41 mouse cellular contexts compared by ENCODE assay signal in the genomic region with DNA sequence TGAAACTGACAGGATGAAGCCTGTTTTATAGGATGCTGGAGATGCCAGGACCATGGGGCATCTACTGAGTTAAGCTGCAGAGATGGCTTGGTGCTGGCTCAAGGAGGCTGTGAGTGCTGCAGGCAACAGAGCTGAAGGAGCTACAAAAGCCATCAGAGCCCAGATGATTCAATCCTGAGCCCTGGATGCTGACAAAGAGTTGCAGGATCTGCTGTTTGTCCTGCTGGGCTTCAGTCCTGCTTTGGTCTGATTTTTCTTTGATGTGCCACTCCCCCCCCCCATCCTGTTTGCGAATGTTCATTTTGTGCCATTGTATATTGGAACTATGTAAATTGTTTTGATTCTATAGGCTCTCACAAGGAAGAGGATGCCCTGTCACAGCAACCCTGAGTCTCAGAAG. TPM values are rescaled to one million over a fixed set of nuclear protein-coding genes. Genes with fewer than 3 reads are reported as not detected.
"Had no signal": no experiment of that assay in that cellular context is flagged by ENCODE, and none has a peak within 500 bp of the region (broad histone marks: within the 10 kb centered on the region; RNA-seq: fewer than 3 reads in every experiment).

No protein-coding gene starts in this region.

- H3K4me1 ChIP-seq: limb, embryonic 13.5 days; limb, embryonic 15.5 days; liver, embryonic 12.5 days; liver, embryonic 13.5 days; liver, embryonic 15.5 days; lung, embryonic 15.5 days; megakaryocyte, embryonic 14.5 days; midbrain, embryonic 12.5 days; midbrain, embryonic 15.5 days; neural tube, embryonic 12.5 days had no signal

- H3K27ac ChIP-seq: left cerebral cortex, adult 2 months; limb, embryonic 10.5 days; limb, embryonic 12.5 days; limb, embryonic 13.5 days; limb, embryonic 15.5 days; liver, embryonic 12.5 days; liver, embryonic 13.5 days; liver, embryonic 14.5 days; liver, embryonic 15.5 days; lung, embryonic 15.5 days; macrophage; midbrain, embryonic 10.5 days; midbrain, embryonic 12.5 days; midbrain, embryonic 15.5 days; neural tube, embryonic 12.5 days had no signal

- H3K4me3 ChIP-seq: left cerebral cortex, adult 2 months; limb, embryonic 10.5 days; limb, embryonic 12.5 days; limb, embryonic 13.5 days; limb, embryonic 15.5 days; liver, embryonic 12.5 days; liver, embryonic 13.5 days; liver, embryonic 15.5 days; lung, embryonic 15.5 days; megakaryocyte, embryonic 14.5 days; midbrain, embryonic 10.5 days; midbrain, embryonic 12.5 days; midbrain, embryonic 15.5 days; myocyte; neural tube, embryonic 12.5 days had no signal

- H3K36me3 ChIP-seq: limb, embryonic 10.5 days; limb, embryonic 12.5 days; limb, embryonic 13.5 days; limb, embryonic 15.5 days; liver, embryonic 12.5 days; liver, embryonic 13.5 days; liver, embryonic 15.5 days; lung, embryonic 15.5 days; midbrain, embryonic 10.5 days; midbrain, embryonic 12.5 days; midbrain, embryonic 15.5 days; neural tube, embryonic 12.5 days had no signal

- DNase-seq: left cerebral cortex, postnatal 4 days; liver; liver, embryonic 13.5 days; liver, postnatal 0 days; lung, adult 18-20 months; lung, adult 2 months; lung, embryonic 14.5 days; lung, postnatal 10 days; lung, postnatal 14 days; lung, postnatal 36 days; lung, postnatal 4 days; midbrain, embryonic 14.5 days had no signal

- H3K9me3 ChIP-seq: limb, embryonic 10.5 days; limb, embryonic 13.5 days; limb, embryonic 15.5 days; liver, embryonic 12.5 days; liver, embryonic 13.5 days; liver, embryonic 15.5 days; lung, embryonic 15.5 days; midbrain, embryonic 10.5 days; midbrain, embryonic 12.5 days; midbrain, embryonic 15.5 days; neural tube, embryonic 12.5 days had no signal

- H3K4me2 ChIP-seq: limb, embryonic 12.5 days; limb, embryonic 13.5 days; limb, embryonic 15.5 days; liver, embryonic 11.5 days; liver, embryonic 12.5 days; liver, embryonic 13.5 days; liver, embryonic 15.5 days; lung, embryonic 14.5 days; lung, embryonic 15.5 days; midbrain, embryonic 12.5 days; midbrain, embryonic 15.5 days; neural tube, embryonic 12.5 days had no signal

- H3K27me3 ChIP-seq: liver, embryonic 13.5 days; neural tube, embryonic 12.5 days had no signal

- H3K9ac ChIP-seq: limb, embryonic 12.5 days; limb, embryonic 13.5 days; limb, embryonic 15.5 days; liver, embryonic 12.5 days; liver, embryonic 13.5 days; liver, embryonic 14.5 days; liver, embryonic 15.5 days; liver, postnatal 0 days; lung, embryonic 14.5 days; lung, embryonic 15.5 days; midbrain, embryonic 12.5 days; midbrain, embryonic 15.5 days; neural tube, embryonic 12.5 days had no signal

- ATAC-seq: liver, embryonic 12.5 days; liver, postnatal 0 days; lung, postnatal 0 days; midbrain, embryonic 15.5 days; midbrain, embryonic 16.5 days had no signal

RNA-seq across cellular contexts. Expression of a gene that starts 29.9 kb away (rescaled TPM):
- total RNA-seq: left cerebral cortex, adult 2 months; left cerebral cortex, postnatal 10 days; left cerebral cortex, postnatal 14 days; left cerebral cortex, postnatal 25 days; left cerebral cortex, postnatal 36 days; liver, adult 2 months; megakaryocyte progenitor cell, adult 5-6 weeks; megakaryocyte, adult 5-6 weeks; megakaryocyte-erythroid progenitor cell, adult 5-6 weeks; monocyte, adult 5-6 weeks had no signal
- polyA plus RNA-seq: liver, adult 2 months; liver, embryonic 12.5 days; liver, embryonic 13.5 days; liver, embryonic 14.5 days; liver, embryonic 16.5 days; liver, postnatal 0 days; lung, embryonic 14.5 days; lung, postnatal 0 days; macrophage had no signal
